13 mouse cellular contexts compared by ENCODE assay signal in the genomic region with DNA sequence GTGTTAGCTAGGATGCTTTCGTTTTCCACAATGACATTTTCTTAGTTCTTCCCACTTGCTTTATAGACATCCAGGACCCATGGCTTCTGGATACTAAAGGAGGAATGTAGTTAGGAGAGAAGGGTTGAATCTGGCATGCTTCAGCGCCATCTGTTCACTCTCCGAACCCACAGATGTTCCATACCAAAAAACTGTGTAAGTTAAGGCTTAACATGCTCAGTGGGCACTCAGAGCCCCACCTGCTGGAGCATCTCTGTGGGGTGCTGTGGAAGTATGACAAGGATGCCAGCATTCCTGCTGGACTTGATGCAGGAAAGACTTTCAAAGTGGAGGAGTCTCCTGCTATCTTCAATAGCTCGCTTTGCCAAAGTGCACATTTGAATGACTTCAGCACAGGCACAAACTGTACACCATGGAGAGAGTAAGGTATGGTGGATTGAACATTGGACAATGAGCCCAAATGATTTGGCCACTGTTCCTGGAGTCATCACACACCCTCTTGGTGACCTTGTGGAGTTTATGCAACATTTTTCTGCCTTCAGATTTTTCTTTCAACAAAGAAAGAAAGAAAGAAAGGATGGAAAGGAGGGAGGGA.
A peak's percentile ranks its signal among the peaks of the same experiment; 100 is the strongest.
DNase-seq lines count a peak whose midpoint lies in the region; ATAC-seq lines count a peak whose summit lies in the region.
"Had no signal": no experiment of that assay in that cellular context is flagged by ENCODE, and none has a peak within 500 bp of the region (broad histone marks: within the 10 kb centered on the region; RNA-seq: fewer than 3 reads in every experiment).

No protein-coding gene starts in this region.

- peak; percentile 25 for DNase-seq in layer of hippocampus, adult 9-11 months
- DNase-seq in layer of hippocampus, postnatal 10 days (ENCODE audit: low spot score in 2 of 2), result no peak
- peak; percentile 79 for DNase-seq in cerebellum, postnatal 25 days
- DNase-seq in left cerebral cortex, postnatal 25 days (ENCODE audit: low spot score in 2 of 2), result peak; percentile 13 to 87
- DNase-seq in thymus, adult 18-20 months, result no peak
- DNase-seq in adrenal gland, adult 8-10 months, result no peak
- DNase-seq: adrenal gland, adult 2 months; kidney, adult 9 months; thymus, postnatal 36 days had no signal

- no peaks in the 10 kb centered on the region for H3K9me3 ChIP-seq in neural tube, embryonic 15.5 days (replicated peaks)
- H3K9me3 ChIP-seq: embryonic facial prominence, embryonic 15.5 days had no signal

- no peak overlapping the region for H3K4me2 ChIP-seq in neural tube, embryonic 15.5 days
- H3K4me2 ChIP-seq: embryonic facial prominence, embryonic 15.5 days; heart, embryonic 11.5 days had no signal

- no peak overlapping the region for H3K27ac ChIP-seq in neural tube, embryonic 15.5 days (replicated peaks)
- H3K27ac ChIP-seq: embryonic facial prominence, embryonic 15.5 days had no signal

- no peaks in the 10 kb centered on the region for H3K27me3 ChIP-seq in neural tube, embryonic 15.5 days (replicated peaks)
- H3K27me3 ChIP-seq: embryonic facial prominence, embryonic 15.5 days had no signal

- intact Hi-C loops in left cerebral cortex, postnatal 25 days (cut with DNase I), result no loop called here

- WGBS in neural tube, embryonic 15.5 days, result 85% methylated on average over 4 of the region's 4 CpGs

- no peak overlapping the region for H3K9ac ChIP-seq in neural tube, embryonic 15.5 days (replicated peaks)
- H3K9ac ChIP-seq: embryonic facial prominence, embryonic 15.5 days had no signal

- ATAC-seq in neural tube, embryonic 15.5 days (ENCODE audit: low FRiP score), result no peak
- ATAC-seq: CD4-positive, CD25-positive, alpha-beta regulatory T cell, adult 4 months had no signal

- no peaks in the 10 kb centered on the region for H3K4me1 ChIP-seq in neural tube, embryonic 15.5 days
- H3K4me1 ChIP-seq: embryonic facial prominence, embryonic 15.5 days had no signal

- H3K36me3 ChIP-seq in neural tube, embryonic 15.5 days, result no peaks in the 10 kb centered on the region
- H3K36me3 ChIP-seq: embryonic facial prominence, embryonic 15.5 days had no signal

- no peak overlapping the region for H3K4me3 ChIP-seq in neural tube, embryonic 15.5 days (replicated peaks)
- H3K4me3 ChIP-seq: embryonic facial prominence, embryonic 15.5 days had no signal

Comparison
In these comparisons a context has a peak if more than half of its experiments do, and no peak if none do; other contexts are left out.
1. DNase-seq: peak in layer of hippocampus, adult 9-11 months (single experiment), cerebellum, postnatal 25 days (2 of 2) and left cerebral cortex, postnatal 25 days (2 of 2); none in layer of hippocampus, postnatal 10 days (0 of 2), thymus, adult 18-20 months (0 of 2) and adrenal gland, adult 8-10 months (single experiment).